Mouse (Mus musculus): Measurements from ENCODE around the gene Zmynd8.

The Zmynd8 gene

GRCm38 (mm10) chr2:165879403-165880178 is 19.2 kb downstream of the Zmynd8 start:
- WGBS, result 10% methylated on average over 16 of the region's 16 CpGs

- 13% methylated on average over 8 of the region's 8 CpGs for WGBS
Measured at GRCm38 (mm10) chr2:165878907-165879361, 19.9 kb downstream of the Zmynd8 start.

DNA sequence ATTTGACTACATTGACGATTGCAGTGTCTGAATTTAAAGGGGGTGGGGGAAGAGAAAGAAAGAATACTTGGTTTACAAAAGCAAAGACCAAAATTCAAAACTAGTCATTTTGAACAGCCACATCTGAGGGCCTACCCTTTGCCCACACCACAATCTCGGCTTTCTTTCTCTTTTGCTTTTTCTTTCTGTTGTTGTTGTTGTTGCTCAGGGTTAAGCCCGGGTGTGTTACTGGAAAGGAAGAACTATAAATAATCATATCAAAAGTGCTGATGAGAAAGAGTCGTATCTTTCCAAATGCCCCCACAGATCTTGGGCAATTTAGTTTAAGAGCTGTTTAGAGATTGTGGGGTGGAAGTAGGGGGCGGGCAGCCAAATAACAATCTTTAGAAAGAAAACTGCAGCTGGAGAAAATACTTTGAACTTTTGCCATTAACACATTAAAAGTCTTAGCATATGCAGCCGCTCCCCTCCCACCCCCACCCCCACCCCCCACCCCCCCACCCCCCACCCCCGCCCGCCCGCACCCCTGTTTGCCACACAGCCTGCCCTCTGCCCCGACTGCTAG is 20.7 kb downstream of the Zmynd8 start:
- 9% methylated on average over 10 of the region's 10 CpGs for WGBS

DNA sequence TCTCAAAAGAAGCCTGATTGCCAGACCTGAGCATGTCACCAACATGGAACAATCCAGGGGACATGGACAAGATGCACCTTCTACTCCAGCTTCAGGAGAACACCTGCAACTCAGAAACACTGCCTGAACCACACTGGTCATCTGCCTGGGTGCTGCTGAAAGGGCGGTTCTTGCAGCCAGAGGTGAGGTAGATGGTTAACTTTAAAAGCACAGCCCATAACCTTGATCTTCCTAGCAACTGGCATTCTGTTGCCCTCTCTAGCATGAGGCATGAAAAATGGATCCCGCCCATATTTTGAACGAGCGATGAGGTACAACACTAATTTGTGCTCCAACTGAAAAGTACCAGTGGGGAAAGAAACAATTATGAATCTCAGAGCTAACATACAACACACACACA is 21.6 kb downstream of the Zmynd8 start:
- whole genome bisulfite sequencing, result 41% methylated on average over 4 of the region's 4 CpGs

DNA sequence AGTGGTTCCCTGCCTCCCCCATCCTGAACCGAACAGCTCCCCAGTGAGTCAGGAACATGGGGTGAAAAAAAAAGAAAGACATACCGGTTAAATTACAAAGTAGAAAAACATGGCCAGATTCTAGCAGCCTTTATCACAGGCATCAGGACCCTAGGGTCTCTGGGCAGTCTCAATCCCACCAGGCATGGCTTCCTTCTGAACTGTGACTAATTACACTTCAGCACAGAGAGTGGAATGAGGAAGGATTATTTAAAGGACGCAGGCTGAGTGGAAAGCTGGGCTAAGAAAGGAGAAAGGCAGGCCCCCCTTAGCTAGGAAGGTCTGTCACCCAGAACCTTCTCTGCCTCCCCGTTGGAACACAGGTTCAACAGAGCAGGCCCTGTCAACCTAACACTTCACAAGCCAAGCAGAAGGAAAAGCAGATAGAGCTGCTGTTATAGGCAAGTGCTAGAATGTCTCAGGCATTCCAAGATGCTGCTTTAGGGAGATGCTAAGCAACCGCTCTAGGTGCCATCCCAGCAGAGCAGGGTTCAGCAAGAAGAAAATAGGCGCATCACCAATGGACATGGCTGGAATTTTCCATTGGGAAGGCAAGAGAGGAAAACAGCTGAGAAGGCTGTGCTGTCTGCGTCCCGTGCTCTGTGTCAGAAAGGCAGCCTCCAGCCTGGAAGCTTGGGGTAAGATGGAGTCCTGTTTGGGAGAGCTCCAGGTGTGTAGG is 22.5 kb downstream of the Zmynd8 start:
- WGBS, result 23% methylated on average over 8 of the region's 8 CpGs

GRCm38 (mm10) chr2:165875406-165875955 is 23.3 kb downstream of the Zmynd8 start:
- 25% methylated on average over 13 of the region's 13 CpGs for WGBS

DNA sequence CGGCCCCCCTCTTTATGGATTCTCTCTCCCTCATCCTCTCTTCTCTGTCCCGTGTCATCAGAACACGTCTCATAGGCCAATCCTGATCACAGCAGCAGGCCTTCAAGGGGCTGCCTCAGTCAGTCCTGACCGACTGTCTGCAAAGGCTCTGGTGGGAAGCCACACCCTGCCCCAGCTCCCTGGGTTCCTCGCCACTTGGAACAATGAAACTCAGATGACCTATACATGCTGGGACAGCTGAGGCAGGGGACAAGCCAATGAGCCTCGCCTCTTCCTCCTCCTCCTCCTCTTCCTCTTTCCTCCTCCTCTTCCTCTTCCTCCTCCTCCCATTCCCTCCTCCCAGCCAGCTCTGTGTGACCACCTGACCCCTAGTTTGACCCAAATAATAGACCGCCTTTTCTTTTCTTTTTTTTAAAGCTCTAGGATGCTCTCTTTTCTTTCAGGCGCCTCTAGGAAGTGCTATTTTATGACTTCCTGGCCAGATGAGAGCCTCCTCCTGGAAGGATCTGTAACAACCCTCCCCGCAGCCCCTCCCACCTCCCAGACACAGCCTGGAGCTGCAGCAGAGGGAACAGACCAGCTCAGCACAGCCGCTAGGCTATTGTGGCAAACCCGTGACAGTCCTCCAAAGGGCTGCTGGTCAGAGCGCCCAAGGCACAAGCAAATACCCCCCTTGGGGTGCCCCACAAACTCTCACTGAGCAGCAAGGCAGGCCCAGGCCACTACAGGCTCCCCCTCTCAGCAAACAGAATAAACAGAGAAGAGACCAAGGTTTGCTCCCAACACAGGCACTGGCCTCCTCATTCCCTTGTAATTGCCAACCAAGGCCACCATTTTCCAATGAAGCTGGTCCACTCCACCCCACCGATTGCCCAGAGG is 24.1 kb downstream of the Zmynd8 start:
- WGBS, result 14% methylated on average over 13 of the region's 13 CpGs

GRCm38 (mm10) chr2:165873777-165874176 is 25.0 kb downstream of the Zmynd8 start:
- 9% methylated on average over 3 of the region's 3 CpGs for WGBS

DNA sequence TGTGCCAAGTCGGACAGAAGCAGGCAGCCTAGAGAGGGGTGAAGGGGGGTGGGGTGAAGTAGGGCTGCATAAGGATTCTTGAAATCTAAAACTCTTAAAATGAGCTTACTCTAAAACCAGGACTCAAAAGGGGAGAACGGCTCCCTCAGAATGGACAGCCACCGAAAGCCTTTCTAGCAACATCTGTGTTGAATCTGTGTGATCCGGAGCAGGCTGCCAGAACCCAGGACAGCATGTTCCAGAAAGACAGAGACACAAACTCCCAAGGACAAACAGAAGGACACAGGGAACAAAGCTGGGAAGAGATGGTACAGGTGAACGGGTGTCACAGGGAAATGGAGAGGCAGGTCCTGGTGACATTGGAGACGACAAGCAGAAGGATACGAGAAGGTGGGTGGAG is 25.6 kb downstream of the Zmynd8 start:
- WGBS, result 33% methylated on average over 7 of the region's 7 CpGs

DNA sequence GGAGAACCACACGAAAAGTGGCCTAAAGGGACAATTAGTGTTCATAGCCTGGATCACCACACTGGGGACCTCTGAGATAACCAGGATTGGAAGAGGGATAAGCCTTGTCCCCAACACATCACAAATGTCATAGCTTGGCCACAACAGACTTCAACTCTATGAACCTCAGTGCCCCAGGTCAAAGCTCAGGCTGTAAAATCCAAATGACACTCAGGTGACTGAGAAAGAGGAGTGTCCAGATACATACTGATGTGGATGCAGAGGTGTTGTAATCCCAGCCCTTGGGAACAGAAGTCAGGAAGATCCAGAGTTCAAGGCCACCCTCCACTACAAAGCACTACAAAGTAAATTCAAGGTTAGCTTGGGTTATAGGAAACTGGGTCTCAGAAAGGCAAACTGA is 29.6 kb downstream of the Zmynd8 start:
- 88% methylated on average over 1 of the region's 1 CpGs for WGBS

DNA sequence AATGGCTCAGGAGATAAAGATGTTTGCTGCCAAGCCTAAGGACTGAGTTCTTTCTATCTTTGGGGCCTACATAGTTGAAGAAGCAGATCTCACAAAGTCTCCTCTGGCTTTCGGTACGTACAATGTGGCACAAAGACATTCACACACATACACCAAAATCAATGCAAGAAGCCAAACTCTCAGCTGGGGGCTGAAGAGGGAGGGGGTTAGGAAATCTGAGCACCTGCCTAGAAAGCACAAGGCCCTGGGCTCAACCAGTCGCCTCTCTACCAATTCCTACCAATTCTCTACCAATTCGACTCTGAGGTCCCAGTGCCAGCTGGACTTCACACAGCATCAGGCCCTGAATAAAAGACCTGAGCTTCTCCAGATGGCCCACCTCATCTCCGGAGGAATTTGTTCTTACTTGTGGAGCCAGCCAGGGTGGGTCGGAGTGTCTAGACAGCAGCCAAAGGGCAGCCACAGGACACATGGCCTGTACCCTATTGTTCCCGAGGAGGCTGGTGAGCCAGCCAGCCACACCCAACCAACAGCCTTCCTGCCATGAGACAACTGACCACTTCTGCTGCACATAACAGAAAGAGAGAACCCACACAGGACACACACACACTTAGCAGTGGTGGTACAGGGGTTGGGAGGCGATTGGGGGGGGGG is 30.2 kb downstream of the Zmynd8 start:
- WGBS, result 41% methylated on average over 8 of the region's 8 CpGs

GRCm38 (mm10) chr2:165867549-165867948 is 31.3 kb downstream of the Zmynd8 start:
- WGBS, result 64% methylated on average over 9 of the region's 9 CpGs

DNA sequence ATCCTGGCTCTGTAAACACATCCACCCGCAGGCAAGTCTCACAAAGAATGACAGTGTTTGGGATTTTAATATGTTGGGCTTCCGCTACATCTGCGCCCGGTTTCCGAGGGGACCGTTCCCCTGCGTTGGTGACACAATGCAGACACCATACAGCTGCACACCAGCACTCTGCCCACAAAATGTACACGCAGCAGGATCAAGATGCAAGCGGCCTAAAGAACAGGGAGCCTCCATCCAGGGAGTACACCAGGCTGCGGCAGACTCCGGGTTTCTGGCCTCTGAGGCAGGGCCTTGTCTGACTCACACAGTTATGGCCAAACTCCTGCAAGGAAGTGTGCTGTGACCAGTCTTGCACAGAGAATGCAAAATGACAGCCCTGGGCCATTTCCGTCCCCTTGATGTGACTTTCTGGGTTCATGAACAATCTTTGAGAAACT is 31.8 kb downstream of the Zmynd8 start:
- WGBS, result 26% methylated on average over 12 of the region's 12 CpGs

- 36% methylated on average over 8 of the region's 8 CpGs for WGBS
Measured at GRCm38 (mm10) chr2:165866412-165866811, 32.4 kb downstream of the Zmynd8 start.

DNA sequence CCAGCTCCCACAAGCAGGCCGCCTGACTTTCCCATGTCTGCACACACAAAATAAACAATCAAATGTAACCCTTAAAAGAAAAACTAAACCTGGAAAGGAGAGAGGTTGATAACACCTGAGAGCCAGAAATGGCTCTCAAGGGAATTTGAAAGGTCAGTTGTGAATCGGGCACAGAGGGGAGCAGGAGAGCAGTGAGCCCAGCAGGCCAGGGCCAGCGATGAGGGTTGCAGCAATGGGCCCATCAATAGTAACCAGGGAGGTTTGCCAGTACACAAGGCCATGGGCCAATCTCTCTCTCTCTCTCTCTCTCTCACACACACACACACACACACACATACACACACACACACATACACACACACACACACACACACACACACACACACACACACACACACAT is 34.0 kb downstream of the Zmynd8 start:
- 74% methylated on average over 3 of the region's 3 CpGs for WGBS

DNA sequence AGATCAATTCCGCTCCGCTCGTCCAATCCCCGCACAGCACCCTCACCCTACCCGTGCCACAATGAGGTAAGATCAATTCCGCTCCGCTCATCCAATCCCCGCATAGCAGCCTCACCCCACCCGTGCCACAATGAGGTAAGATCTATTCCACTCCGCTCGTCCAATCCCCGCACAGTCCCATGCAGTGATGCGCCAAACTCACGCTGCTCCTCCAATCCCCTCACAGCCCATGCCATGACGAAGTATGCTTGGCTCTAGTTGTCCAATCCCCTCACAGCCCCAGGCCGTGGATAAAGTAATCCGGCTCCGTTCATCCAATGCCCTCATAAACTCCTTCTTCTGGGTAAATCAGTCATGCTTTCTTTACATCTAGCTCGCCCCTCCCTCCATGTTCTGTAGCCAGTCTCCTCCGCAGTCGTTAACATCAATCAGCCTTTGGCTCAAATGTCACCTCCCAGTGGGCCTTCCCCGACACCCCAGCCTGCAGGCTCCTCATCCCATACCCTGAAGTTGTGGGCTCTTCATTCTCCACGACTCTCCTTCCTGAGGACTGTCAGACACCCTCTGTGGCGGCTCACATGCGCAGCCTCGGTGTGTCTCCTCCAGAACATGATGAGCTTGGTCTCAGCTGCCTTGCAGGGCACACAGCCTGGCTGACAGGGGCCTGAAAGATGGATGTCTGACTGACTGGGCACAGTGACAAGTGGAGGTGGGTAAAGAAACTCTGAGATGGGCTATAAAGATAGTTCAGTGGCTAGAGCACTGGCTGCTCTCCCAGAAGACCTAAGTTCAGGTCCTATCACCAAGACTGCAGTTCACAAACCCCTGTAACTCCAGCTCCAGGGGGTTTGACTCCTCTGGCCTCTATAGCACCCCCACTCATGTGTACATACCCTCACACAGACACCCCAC is 36.9 kb downstream of the Zmynd8 start:
- 78% methylated on average over 26 of the region's 26 CpGs for WGBS

DNA sequence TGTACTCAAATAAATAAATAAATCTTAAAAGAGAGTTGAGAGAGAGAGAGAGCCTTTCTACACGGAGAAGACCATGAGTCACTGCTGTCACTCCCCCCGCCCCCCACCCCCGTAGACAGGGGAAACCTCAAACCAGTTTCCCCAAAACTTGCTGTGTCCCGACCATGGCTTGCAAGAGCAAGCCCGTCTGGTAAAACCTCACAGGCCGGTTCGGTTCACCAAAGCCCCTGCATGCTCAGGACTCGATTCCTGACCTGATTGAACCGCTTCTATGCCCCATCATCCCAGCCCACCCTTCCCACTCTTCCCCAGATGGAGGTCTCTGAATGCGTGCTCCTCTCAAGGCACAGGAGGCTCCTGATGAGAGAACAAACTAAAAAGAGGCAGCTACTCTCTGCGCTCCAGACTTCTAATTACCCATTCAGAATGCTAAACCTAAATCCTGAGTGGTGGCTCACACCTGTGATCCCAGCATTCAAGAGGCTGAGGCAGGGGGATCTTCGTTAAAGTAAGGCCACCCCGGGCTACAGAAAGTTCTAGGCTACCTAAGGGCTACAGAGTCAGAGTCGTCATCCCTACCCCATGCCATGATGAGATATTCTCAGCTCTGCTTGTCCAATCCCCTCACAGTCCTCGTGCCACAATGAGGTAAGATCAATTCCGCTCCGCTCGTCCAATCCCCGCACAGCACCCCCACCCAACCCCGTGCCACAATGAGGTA is 37.7 kb downstream of the Zmynd8 start:
- WGBS, result 81% methylated on average over 20 of the region's 20 CpGs

- 95% methylated on average over 6 of the region's 6 CpGs for WGBS
Measured at GRCm38 (mm10) chr2:165860447-165860846, 38.4 kb downstream of the Zmynd8 start.

Measured in cerebral cortex, adult 2 months (tissue).